Mouse (Mus musculus) erythroblast, adult 5-6 weeks (primary cell): ENCODE measurements around the gene Fblim1. TPM values are rescaled to one million over a fixed set of nuclear protein-coding genes. Genes with fewer than 3 reads are reported as not detected.

Experiments used
- ATAC-seq: replicated peaks from 2 replicates; pipeline ENCODE4 v1.8.0; 2016; ENCODE audit warnings: moderate number of reproducible peaks, mild to moderate bottlenecking, moderate TSS enrichment, inconsistent platforms; ENCODE audit not compliant: poor library complexity, low FRiP score, severe bottlenecking
- total RNA-seq, 2 experiments: library from RNA; stranded (forward) in 1 of 2; stranded (reverse) in 1 of 2; fragments of 150-400 nt in 1 of 2; fragments of 200-764, 138-1000 nt in 1 of 2; gene quantifications; 2 replicates each; pipeline versions ENCODE4 v1.2.3 to v1.2.4; 2015 to 2017; ENCODE audit warnings: low replicate concordance in 2 of 2

Gene Fblim1
- total RNA-seq, 2 experiments from 2014 or later: 1.1 TPM; not detected in 1

DNA sequence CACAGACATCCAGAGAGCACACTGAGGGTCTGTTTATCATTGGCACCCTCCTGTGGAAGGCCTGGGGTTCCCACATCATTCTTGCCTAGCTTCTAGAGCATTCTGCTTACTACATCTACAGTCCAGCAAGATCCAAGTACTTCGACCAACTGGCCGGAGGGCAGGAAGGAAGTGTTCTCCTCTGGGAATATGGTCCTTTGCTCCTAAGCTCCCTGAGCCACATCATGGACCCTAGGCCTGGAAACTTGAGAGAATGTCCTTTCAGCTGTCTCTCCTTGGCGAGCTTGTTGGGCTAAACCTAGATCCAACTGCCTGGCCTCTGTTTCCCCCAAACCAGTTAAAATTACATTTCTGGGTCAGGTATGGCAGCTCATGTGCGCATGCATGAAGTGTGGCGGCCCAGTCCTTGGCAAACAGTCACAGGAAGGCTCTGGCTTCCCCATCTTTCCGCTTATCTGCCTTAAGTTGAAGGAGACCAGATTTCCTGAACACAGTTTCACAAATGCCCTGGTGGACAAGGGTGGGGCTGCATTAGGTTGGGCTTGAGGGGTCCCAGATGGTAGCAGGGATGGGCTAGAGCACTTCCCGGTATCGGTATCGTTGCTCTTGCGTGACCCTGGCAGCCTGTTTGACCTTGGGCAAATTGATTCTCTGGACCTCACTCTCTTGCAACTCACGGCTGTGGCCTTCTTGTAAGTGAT lies 3.2 kb downstream of the Fblim1 start:
- no peak for ATAC-seq

DNA sequence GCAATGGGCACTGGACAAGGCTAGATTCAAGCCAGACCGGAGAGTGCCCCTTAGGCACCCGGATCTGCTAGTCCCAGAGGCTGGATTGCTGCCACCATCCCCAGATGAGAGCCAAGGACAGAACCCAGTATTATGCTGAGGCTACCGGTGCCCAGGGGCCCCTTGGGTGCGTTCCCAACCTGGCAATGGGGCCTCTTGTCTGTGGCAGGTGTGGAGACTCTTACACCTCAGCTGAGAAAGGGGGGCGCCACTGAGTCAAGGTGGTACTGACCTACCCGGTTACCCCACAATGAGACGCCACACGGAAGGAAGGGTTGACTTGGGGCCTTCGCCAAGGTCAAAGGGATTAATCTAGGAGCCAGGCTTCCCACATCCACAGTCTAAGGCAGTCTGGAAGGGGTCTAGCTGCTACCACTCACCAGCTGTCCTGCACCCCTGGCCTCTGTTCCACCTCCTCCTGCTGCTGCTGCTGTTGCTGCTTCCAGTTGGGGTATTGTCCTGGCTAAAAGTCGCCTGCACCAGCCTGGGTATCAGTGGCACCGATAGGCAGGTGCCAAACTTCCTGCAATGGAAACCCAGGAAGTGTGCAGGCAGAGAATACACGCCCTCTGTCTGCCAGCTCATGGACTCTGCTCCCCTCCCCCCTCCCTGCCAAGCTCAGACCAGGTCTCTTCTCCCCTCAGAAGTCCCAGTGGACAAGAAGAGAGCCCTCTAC lies 4.6 kb downstream of the Fblim1 start:
- ATAC-seq: no peak

DNA sequence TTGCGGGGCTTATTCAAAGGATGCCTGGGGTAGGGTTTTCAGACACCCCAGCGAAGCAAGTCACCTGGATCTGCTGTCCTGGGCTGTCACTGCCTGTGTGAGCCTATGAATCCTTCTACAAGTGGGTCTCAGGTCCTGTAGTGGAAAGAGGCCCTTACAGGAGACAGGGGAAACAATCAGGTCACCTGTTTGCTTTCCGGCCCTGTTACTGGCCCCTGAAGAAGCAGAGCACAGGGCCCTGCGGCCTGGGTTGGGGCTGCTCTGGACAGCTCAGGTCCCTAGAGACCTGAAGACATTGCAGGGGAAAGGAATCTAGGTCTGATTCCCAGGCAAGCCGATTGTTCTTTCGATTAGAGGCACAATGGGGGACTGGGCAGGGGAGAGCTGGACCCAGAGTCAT lies 5.5 kb downstream of the Fblim1 start:
- no peak for ATAC-seq

DNA sequence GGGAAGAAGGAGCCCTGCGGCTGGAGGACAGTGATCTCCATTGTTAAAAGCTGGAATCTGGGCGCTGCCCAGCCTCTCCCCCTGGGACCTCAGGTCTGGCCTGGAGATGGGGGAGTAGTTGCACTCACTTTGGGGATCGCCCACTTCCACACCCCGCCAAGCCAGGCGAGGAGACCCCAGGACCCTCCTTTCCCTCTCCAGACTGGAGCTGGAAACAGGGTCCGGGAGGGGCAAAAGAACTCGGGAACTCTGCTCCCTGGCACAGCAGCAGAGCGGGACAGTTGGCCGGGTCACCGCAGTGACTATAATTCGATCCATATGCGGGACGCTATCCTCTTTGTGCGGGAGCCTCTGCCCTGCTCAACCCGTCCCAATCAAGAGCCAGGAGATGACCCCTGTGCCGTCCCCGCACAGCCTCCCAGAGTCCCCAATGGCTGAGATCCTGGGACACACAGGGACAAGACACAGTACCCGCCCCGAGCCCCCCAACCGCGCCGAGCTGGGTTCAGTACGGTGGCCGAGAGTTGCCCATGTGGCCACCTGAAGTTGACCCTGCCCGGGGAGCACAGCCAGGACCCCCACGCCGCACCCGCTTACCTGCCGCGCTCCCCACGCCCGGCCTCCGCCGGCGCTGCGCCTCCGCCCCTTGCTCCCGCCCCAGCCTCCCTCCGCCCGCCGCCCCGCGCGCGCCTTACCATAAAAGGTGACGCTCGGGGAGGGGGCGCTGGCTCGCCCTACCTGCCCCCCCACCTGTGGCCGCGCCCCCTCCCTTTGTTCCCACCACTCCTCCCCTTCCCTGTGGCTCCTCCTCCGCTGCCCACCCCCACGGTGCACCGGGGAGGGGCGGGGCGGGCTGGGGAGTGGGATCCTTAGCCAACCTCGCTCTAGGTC lies 6.4 kb downstream of the Fblim1 start:
- no peak for ATAC-seq

DNA sequence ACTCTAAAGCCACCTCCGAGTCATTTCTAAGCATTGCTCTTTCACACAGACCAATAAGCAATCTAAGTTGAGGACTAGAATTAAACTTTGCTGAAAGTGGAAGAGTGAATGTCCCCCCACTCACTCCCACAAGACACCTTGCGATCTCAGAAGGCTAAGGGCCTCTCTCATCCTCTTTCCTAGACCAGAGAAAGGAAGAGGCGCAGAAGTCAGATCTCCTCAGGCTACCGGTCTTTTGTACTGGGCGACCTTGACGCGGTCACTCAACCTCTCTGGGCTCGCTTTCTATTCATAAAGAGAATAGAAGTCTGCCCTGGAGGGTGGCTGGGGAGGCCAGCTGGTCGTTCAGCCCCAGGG lies 7.0 kb downstream of the Fblim1 start:
- ATAC-seq: no peak

DNA sequence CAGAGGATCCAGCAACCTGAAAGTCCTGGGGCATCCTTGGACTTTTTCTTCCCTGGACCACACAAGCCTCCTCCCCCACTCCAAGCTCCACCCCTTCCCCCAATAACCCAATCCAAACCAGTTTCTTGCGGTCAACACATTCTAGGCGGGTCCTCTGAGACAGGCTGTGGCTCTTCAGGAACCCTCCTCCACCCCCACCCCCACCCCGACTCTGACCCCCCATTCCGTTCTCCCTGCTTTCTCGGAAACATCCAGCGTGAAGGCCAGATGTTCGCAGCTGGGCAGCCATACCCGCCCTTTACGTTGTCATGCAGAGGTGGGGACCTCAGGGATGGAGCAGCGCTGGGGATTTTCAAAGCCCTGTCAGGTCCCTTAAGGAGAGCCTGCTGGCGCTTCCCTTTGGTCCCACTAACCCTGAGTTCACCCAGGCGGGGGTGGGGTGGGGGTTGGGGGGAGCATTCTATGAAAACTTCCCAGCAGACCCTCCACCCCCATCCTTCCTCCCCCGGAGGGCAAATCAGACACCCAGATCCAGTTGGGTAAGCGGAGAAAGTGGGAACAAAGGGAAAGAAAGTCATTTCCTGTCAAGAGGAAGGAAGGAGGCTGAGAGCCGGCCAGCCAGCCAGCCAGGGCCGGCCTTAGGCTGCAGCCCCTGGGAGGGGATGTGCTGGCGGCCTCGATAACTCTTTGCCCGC lies 7.5 kb downstream of the Fblim1 start:
- no peak for ATAC-seq

DNA sequence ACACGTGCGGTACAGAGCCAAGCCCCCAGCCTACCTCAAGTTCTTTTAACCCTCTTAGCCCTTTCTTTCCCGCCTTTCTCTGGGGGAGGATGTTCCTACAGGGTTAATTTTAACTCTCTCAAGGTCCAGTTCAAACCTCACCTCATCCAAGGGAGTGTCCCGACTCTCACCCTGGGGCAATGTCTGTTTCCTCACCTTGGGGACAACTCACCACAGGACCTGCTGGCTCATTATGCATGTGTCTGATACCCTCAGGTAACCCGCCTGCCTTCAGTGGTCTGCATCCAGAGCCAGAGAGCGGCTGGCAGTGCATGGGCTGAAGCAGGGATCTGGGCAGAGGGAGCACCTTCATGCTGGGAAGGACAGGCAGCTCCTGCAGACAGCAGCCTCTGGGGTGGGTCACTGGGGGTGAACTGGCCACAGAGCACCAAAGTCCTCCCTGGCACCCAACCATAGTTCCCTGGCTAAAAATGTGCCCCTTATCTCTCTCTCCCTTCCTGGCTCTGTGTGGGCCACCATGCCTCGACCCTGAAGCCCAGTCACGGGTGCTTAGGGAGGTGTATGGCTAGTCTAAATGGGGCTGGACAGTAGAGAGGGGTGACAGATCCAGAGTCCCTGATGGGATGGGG lies 9.1 kb downstream of the Fblim1 start:
- ATAC-seq: no peak

DNA sequence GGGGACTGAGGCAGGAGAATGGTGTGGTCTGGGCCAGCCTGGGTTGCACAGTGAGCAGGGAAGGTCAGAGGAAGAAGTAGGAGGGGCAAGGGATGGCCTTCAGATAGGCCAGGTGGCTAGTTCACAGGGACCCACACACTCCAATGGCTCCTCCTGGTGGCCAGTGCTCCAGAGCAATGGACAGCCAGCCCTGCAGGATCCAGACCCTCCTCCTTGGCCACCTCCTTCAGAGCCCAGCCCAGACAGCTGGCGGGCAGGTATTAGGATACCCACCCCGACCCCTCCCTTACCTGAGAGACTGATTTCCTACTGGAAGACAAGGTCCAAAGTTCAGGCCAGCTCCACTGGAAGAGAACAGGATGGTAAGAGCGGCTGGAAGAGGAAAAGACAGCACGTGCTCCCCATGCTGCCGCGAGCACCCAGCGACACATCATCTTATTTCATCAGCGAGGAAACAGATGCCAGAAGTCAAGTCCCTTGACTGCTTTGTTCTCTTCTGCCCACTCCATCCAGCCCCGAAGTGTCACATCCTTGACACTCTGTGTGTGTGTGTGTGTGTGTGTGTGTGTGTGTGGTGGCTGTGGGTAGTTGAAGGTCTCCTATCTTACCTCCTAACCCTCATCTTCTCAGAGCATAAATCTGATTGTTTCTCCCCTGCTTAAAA lies 10.2 kb downstream of the Fblim1 start:
- 0 out of 2 replicates have a peak, but pooled peaks have one; percentile 29 for ATAC-seq

DNA sequence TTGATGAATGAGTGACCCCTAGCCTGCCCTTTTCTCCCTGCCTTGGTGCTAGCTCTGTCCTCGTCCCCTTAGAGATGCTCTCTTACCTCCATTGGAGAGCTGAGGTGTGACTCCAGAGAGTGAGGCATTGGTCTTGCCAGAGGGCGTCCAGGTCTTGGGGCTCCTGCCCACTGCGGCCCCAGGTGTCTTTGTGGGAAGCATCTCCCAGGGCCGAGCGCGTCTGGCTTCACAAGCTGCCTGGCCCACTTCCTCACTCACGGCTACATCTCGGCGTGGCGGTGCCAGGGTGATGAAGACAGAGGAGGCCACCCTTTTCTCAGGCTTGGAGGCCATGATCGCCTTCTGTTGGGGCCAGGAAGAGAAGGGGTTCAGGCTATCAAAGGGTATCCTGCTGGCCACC lies 10.8 kb downstream of the Fblim1 start:
- ATAC-seq: no peak

DNA sequence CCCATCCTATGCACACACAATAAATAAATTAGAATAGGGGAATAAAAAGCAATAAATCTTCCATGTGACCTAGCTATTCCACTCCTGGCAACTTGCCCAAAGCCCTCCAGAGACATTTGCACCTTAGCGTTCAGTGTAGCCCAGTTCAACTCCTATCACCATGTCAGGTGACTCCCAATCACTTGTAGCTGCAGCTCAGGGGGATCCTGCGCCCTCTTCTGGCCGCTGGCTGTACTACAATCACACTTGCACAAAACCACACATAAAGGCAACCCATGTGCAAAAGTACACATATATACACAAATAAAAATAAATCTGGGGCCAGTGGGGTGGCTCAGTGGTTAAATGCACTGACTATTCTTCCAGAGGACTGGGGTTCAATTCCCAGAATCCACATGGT lies 14.3 kb downstream of the Fblim1 start:
- peak; percentile 75 for ATAC-seq

DNA sequence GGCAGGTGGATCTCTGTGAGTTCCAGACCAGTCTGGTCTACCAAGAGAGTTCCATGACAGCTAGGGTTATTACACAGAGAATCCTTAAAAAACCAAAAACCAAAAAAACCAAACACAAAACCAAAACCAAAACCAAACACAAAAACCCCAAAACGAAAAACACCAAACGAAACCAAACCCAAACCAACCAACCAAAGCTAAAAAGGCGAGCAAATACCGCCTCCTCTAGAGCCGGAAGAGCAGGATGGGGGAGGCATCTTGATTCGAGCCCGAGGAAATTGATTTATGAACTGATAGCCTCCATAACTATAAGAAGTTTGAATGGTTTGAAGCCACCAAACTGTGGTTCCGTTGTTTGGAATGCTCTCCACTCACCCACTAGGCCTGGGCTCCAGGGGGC lies 22.0 kb downstream of the Fblim1 start:
- ATAC-seq: no peak

DNA sequence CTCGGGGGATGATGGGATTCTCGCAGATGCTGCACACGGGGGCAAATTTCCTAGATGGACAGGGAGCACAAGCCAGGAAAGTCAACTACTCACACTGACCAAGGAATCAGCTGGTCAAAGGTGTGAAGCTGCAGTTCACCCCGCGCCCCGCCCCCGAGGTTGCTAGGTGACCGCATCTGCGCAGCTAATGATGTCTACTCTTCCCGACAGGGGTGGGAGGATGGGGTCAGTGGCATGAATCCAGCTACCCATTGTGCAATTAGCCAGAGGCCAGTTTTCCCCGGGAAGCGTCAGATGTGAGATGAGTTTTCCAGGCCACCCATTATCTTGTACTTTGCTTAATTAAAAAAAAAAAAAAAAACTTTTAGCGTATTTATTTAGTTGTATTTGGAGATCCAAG lies 24.8 kb downstream of the Fblim1 start:
- no peak for ATAC-seq

DNA sequence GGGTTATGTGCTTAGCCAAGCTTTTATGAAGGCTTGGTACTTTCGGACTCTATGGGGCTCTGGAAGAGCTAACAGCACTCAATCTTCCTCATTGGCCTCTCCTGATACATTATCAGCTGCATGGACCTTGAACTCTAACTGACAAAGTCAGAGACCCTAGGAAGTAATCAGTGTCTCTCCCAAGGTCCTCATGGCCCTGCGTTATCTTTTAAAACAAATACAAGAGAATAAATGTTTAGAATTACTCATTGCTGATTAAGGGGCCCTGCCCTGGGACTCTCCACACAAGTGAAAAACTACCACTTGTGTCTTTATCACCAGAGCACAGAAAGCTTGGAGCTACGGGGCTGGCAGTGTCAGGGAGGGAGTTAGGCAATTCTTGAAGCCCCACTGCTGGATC lies 27.1 kb downstream of the Fblim1 start:
- no peak for ATAC-seq

DNA sequence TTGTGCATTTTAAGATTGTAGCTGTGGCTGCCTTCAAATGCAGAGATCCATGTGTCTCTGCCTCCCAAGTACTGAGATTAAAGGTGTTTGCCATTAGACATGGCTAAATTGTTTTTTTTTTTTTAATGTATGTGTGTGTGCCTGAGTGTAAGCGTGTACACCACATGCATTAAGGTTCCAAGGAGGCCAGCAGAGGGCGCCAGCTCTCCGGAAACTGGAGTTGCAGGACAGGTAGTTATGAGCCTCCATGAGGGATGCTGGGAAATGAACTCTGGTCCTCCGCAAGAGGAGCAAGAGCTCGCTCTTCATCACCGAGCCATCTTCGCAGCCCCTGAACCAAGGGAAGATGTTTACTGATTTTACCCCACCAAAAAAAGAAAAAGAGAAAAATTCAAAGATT lies 29.0 kb downstream of the Fblim1 start:
- no peak for ATAC-seq

DNA sequence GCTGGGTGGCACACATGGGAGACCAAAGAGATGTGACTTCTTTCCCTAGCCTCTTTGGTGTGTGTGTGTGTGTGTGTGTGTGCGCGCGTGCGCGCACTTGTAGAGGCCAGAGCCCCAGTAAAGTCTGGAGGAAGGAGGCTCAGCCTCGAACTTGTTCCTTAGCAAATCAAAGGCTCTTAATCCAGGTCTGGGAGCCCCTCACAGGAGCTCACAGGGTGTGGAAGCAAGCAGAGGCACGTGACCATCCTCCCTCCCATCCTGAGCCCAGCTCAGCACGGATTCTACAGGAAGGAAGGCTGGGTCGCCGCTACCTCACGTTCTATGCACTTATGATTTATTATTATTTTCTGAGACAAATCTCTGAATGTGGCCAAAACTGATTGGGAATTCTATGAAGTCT lies 29.5 kb downstream of the Fblim1 start:
- no peak for ATAC-seq

DNA sequence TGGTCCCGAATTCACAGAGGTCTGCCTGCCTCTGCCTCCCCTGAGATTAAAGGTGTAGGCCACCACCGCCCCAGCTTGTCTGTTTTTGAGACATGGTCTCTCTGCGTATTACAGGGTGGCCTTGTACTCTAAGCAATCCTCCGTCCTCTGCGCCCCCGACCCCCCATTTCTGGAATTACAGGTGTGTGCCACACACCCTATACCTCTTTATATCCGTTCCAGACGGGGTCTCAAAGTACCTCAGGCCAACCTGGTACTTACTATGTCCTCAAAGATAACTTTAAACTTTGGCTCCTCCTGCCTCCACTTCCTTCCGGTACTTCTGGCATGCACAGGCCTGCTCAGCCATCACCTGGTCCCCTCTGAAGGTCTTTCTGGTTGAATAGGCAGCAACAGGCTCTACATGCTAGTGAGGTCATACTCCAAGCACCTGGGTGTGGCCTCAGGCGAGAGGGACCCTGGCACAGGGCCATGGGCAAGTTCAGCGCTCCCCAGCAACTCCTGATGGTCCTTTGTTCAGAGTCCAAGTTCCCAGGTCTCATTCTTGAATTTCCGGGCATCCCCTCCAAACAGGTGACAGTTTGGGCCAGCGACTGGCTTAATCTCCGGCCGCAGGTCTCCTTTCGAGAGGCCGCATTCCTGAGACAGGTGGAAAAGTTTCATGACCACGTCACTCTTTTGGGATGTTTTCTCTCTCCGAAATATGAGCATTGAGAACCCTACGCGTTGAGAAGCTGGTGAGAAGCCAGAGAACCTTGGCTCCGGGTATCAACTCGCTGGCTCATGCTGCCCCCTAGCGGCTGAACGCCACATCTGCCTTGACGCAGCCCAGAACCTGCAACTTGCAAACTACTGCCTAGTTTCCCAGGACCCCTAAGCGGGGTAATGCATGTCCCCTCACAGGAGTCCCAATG lies 30.9 kb downstream of the Fblim1 start:
- peak; percentile 70 for ATAC-seq

DNA sequence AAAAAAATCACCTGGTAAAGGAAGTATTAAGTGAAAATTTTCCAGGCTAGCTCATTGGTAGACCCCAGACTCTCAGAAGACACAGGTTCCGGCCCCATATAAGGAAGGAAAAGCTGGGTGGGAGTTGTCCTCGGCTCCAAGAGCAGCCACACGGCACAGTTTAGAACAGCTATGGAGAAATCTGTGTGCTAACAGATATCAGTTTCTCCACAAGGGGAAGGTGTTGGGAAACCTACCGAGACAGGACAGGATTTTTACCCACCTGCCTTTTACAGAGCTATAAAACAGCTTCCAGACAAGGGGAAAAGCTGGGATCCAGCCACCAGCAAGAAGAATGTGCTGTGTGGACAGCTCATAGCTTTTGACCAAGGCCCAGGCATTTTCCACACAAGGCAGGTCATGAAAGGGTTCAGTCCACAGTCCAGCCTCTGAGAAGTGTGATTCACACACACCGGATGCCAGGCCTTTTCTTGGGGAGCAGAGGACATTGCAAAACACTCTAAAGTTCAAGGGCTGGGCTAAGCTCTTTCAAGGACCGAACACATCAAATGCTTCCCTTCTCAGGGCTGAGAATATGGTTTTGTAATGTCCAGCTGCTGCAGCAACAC lies 32.4 kb downstream of the Fblim1 start:
- no peak for ATAC-seq
